Mouse (Mus musculus): ENCODE results near the gene Tmub2.

The Tmub2 gene

GRCm38 (mm10) chr11:102284501-102285094 lies at the start of gene Tmub2:
Gene Tmub2, plus strand, starts transcription at chr11:102284931.
- DNase-seq, result peak; percentile 100

GRCm38 (mm10) chr11:102236022-102236421 lies 48.7 kb upstream of the Tmub2 start:
- DNase-seq, result no peak

GRCm38 (mm10) chr11:102240636-102241035 lies 44.1 kb upstream of the Tmub2 start:
- DNase-seq, result no peak

GRCm38 (mm10) chr11:102241246-102241645 lies 43.5 kb upstream of the Tmub2 start:
- peak; percentile 65 for DNase-seq

GRCm38 (mm10) chr11:102241874-102242273 lies 42.9 kb upstream of the Tmub2 start:
- no peak for DNase-seq

- no peak for DNase-seq
Measured at GRCm38 (mm10) chr11:102244926-102245449, 39.7 kb upstream of the Tmub2 start.

- DNase-seq, result no peak
Measured at GRCm38 (mm10) chr11:102245581-102246272, 39.0 kb upstream of the Tmub2 start.

- DNase-seq, result no peak
Measured at GRCm38 (mm10) chr11:102246273-102246635, 38.5 kb upstream of the Tmub2 start.

GRCm38 (mm10) chr11:102246871-102247270 lies 37.9 kb upstream of the Tmub2 start:
- no peak for DNase-seq

- DNase-seq, result peak; percentile 94
Measured at GRCm38 (mm10) chr11:102248630-102249230, 36.0 kb upstream of the Tmub2 start, which contains the start of gene BC030867. Gene BC030867, plus strand, starts transcription at chr11:102248882.

GRCm38 (mm10) chr11:102249351-102250090 lies 35.2 kb upstream of the Tmub2 start:
- no peak for DNase-seq

GRCm38 (mm10) chr11:102257514-102257913 lies 27.2 kb upstream of the Tmub2 start:
- no peak for DNase-seq

- no peak for DNase-seq
Measured at GRCm38 (mm10) chr11:102258095-102258494, 26.6 kb upstream of the Tmub2 start.

GRCm38 (mm10) chr11:102258521-102258920 lies 26.2 kb upstream of the Tmub2 start:
- DNase-seq, result no peak

GRCm38 (mm10) chr11:102263211-102263610 lies 21.5 kb upstream of the Tmub2 start:
- DNase-seq, result no peak

- DNase-seq, result no peak
Measured at GRCm38 (mm10) chr11:102265816-102266215, 18.9 kb upstream of the Tmub2 start.

GRCm38 (mm10) chr11:102266631-102267355 lies 17.9 kb upstream of the Tmub2 start:
- no peak for DNase-seq

- DNase-seq, result peak; percentile 77
Measured at GRCm38 (mm10) chr11:102267480-102267879, 17.3 kb upstream of the Tmub2 start.

- no peak for DNase-seq
Measured at GRCm38 (mm10) chr11:102268520-102269244, 16.0 kb upstream of the Tmub2 start, which contains the start of gene Asb16. Gene Asb16, plus strand, starts transcription at chr11:102268743.

GRCm38 (mm10) chr11:102276411-102276915 lies 8.3 kb upstream of the Tmub2 start:
- DNase-seq, result no peak

GRCm38 (mm10) chr11:102277754-102278153 lies 7.0 kb upstream of the Tmub2 start:
- DNase-seq, result no peak

Measured in kidney, adult 9 months (tissue).